Mouse (Mus musculus): ENCODE measurements around the gene Cks2.

- TF ChIP-seq CTCF (IDR thresholded peaks at IDR 0.05; ENCODE audit: insufficient read depth, low read length) (no peak), POLR2A (IDR thresholded peaks at IDR 0.05; ENCODE audit: borderline replicate concordance, extremely low read depth, low read depth, low read length) (no peak)
Measured at GRCm38 (mm10) chr13:51653159-51653558, 8.1 kb downstream of the Cks2 start.
